Mouse (Mus musculus): ENCODE data around the gene Ptprs.

- TF ChIP-seq CTCF (IDR thresholded peaks at IDR 0.05; ENCODE audit: control insufficient read depth, insufficient read depth, insufficient replicate concordance, low read depth, low read length) (no peak), POLR2A (IDR thresholded peaks at IDR 0.05; ENCODE audit: control insufficient read depth, low read depth, low read length) (no peak)
These were observed 34.2 kb upstream of the Ptprs start for GRCm38 (mm10) chr17:56510473-56510969.
